Mouse (Mus musculus) heart, postnatal 0 days (tissue): ENCODE results near the gene Vwc2l. TPM values are rescaled to one million over a fixed set of nuclear protein-coding genes. Genes with fewer than 3 reads are reported as not detected.
A peak's percentile ranks its signal among the peaks of the same experiment; 100 is the strongest.

Source experiments
- ATAC-seq: fragments of 200-750 bp; cut with Nextera tagmentation; 2 replicates; pipeline ENCODE4 v1.8.0; 2017; ENCODE audit warnings: low read depth, moderate number of reproducible peaks, moderate library complexity; ENCODE audit not compliant: insufficient read depth
- DNase-seq: peaks from one replicate; pipeline ENCODE4 v3.0.0-alpha.2; 2016; ENCODE audit warnings: low spot score
- H3K27ac ChIP-seq: fragments of 300-500 bp; sonication (generic); 2 replicates; pipeline ENCODE4 v1.5.1; 2014; ENCODE audit warnings: low read depth, mild to moderate bottlenecking
- H3K27me3 ChIP-seq: fragments of 300-500 bp; sonication (generic); 2 replicates; pipeline ENCODE4 v1.6.1; 2014; ENCODE audit warnings: low read length, mixed read lengths; ENCODE audit not compliant: control insufficient read depth, insufficient read depth
- H3K36me3 ChIP-seq: fragments of 300-500 bp; sonication (generic); replicated peaks from 2 replicates; pipeline ENCODE4 v1.6.1; 2014; ENCODE audit warnings: low read length, mixed read lengths; ENCODE audit not compliant: control insufficient read depth, insufficient read depth
- H3K4me1 ChIP-seq: fragments of 300-500 bp; sonication (generic); 2 replicates; pipeline ENCODE4 v1.6.1; 2014; ENCODE audit warnings: antibody characterized with exemption; ENCODE audit not compliant: control insufficient read depth, insufficient read depth
- H3K4me2 ChIP-seq: fragments of 300-500 bp; sonication (generic); 2 replicates; pipeline ENCODE4 v1.6.1; 2014; ENCODE audit warnings: low read depth, mild to moderate bottlenecking, low read length, moderate library complexity
- H3K4me3 ChIP-seq: fragments of 300-500 bp; sonication (generic); 2 replicates; pipeline ENCODE4 v1.5.1; 2014; ENCODE audit warnings: low read depth, low read length
- H3K9ac ChIP-seq: fragments of 300-500 bp; sonication (generic); replicated peaks from 2 replicates; pipeline ENCODE4 v1.6.1; 2014; ENCODE audit warnings: low read depth, low read length, mixed read lengths
- H3K9me3 ChIP-seq: fragments of 300-500 bp; sonication (generic); replicated peaks from 2 replicates; pipeline ENCODE4 v1.6.1; 2016; ENCODE audit warnings: low read length; ENCODE audit not compliant: control insufficient read depth
- CTCF ChIP-seq: IDR thresholded peaks from 2 replicates; pipeline ENCODE4 v1.5.1; 2016; ENCODE audit warnings: antibody characterized with exemption, control low read depth, low read depth
- EP300 ChIP-seq: IDR thresholded peaks from 2 replicates; pipeline ENCODE4 v1.6.1; 2016; ENCODE audit warnings: antibody characterized with exemption, low read depth
- WGBS: fragments of 180-500 bp; shearing (Covaris S2); extraction: QIAGEN DNeasy Blood & Tissue Kit; methylation state at CpG from one replicate; pipeline ENCODE4 v1.1.7; 2014; 5-methylcytosine and 5-hydroxymethylcytosine counted together
- polyA plus RNA-seq: library from polyadenylated mRNA; unstranded; fragments of >200 nt; fragmentation: Nextera tagmentation; extraction: Ambion mirVana; gene quantifications from 2 replicates; pipeline ENCODE4 v1.2.1, GENCODE M21; 2015
- total RNA-seq: library from RNA; depleted of rRNA; stranded (reverse); fragments of >200 nt; gene quantifications from 2 replicates; pipeline ENCODE4 v1.2.3, GENCODE M21; 2014; ENCODE audit warnings: low replicate concordance; rRNA removed

The Vwc2l gene
- total RNA-seq, result not detected in 2 replicates
- not detected in 2 replicates for polyA plus RNA-seq

- no peak within 1 kb of the TSS for H3K4me2 ChIP-seq
- no peak within 1 kb of the TSS for H3K4me3 ChIP-seq
- no peaks in the 10 kb centered on the region for H3K36me3 ChIP-seq
- TF ChIP-seq CTCF (no peak), EP300 (no peak)
- ATAC-seq (peak; percentile 63; the same call in 1 of the 2 replicates), DNase-seq (peak; percentile 58)
- H3K4me1 ChIP-seq, result no peaks in the 10 kb centered on the region
- no peak within 1 kb of the TSS for H3K9ac ChIP-seq
- no peak within 1 kb of the TSS for H3K27ac ChIP-seq
- H3K9me3 ChIP-seq, result no peaks in the 10 kb centered on the region
- H3K27me3 ChIP-seq, result no peaks in the 10 kb centered on the region
- WGBS, result 7% methylated on average over 13 of the region's 13 CpGs
Observed at GRCm38 (mm10) chr1:70725655-70726066, at the start of gene Vwc2l. Vwc2l (plus strand) TSS chr1:70725715.

GRCm38 (mm10) chr1:70692529-70692928 lies 33.0 kb upstream of the Vwc2l start:
- Histone ChIP-seq H3K9ac (no peak overlapping the region), H3K4me1 (no peaks in the 10 kb centered on the region), H3K36me3 (no peaks in the 10 kb centered on the region), H3K9me3 (no peaks in the 10 kb centered on the region), H3K4me2 (no peak overlapping the region), H3K4me3 (no peak overlapping the region), H3K27ac (no peak overlapping the region), H3K27me3 (no peaks in the 10 kb centered on the region)
- 66% methylated on average over 2 of the region's 2 CpGs for WGBS
- ATAC-seq (no peak), DNase-seq (no peak)
- TF ChIP-seq EP300, result no peak
- no peak for TF ChIP-seq CTCF

GRCm38 (mm10) chr1:70700270-70700669 lies 25.2 kb upstream of the Vwc2l start:
- WGBS, result 71% methylated on average over 5 of the region's 5 CpGs
- Histone ChIP-seq H3K9me3 (no peaks in the 10 kb centered on the region), H3K27me3 (no peaks in the 10 kb centered on the region), H3K27ac (no peak overlapping the region), H3K9ac (no peak overlapping the region), H3K4me1 (no peaks in the 10 kb centered on the region), H3K4me2 (no peak overlapping the region), H3K4me3 (no peak overlapping the region), H3K36me3 (no peaks in the 10 kb centered on the region)
- TF ChIP-seq EP300 (no peak), CTCF (no peak)
- ATAC-seq (no peak), DNase-seq (no peak)

- Histone ChIP-seq H3K4me3 (no peak overlapping the region), H3K36me3 (no peaks in the 10 kb centered on the region), H3K9me3 (no peaks in the 10 kb centered on the region), H3K4me2 (no peak overlapping the region), H3K27ac (peak overlapping the region; percentile 56), H3K4me1 (no peaks in the 10 kb centered on the region), H3K9ac (no peak overlapping the region), H3K27me3 (no peaks in the 10 kb centered on the region)
- 22% methylated on average over 3 of the region's 3 CpGs for WGBS
- ATAC-seq, result peak; percentile 87
- DNase-seq, result peak; percentile 60
- TF ChIP-seq EP300 (no peak), CTCF (no peak)
Observed at GRCm38 (mm10) chr1:70703934-70704333, 21.6 kb upstream of the Vwc2l start.

- Histone ChIP-seq H3K27ac (no peak overlapping the region), H3K27me3 (no peaks in the 10 kb centered on the region), H3K4me2 (no peak overlapping the region), H3K4me1 (no peaks in the 10 kb centered on the region), H3K9me3 (no peaks in the 10 kb centered on the region), H3K36me3 (no peaks in the 10 kb centered on the region), H3K4me3 (no peak overlapping the region), H3K9ac (no peak overlapping the region)
- ATAC-seq, result no peak
- TF ChIP-seq CTCF (no peak), EP300 (no peak)
- 79% methylated on average over 3 of the region's 3 CpGs for WGBS
- DNase-seq, result no peak
Observed at GRCm38 (mm10) chr1:70705821-70706220, 19.7 kb upstream of the Vwc2l start.

DNA sequence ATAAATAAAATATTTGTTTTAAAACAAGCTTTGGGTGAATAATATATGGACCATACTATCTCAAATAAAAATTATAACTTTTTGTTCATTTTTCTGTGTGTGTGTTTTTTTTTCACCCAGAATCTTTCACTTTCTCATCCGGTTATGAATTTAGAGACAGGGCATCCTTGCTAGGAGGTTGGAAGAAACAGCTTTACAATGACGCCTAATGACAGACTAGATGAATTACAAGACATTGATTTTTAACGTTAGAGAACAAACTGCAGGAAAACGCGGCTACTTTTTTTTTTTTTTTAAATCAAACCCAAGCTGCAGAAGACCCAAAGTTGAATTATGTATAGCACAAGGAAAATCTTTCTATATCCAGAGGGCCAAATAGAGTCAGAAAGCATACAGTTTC lies 470 bp upstream of the Vwc2l start:
- Histone ChIP-seq H3K4me1 (no peaks in the 10 kb centered on the region), H3K4me3 (no peak overlapping the region), H3K36me3 (no peaks in the 10 kb centered on the region), H3K4me2 (no peak overlapping the region), H3K27ac (no peak overlapping the region), H3K9ac (no peak overlapping the region), H3K27me3 (no peaks in the 10 kb centered on the region), H3K9me3 (no peaks in the 10 kb centered on the region)
- ATAC-seq (no peak), DNase-seq (no peak)
- whole genome bisulfite sequencing, result 56% methylated on average over 5 of the region's 5 CpGs
- TF ChIP-seq EP300 (no peak), CTCF (no peak)
